Mouse (Mus musculus) liver, embryonic 16.5 days (tissue): ENCODE results near the gene Olfr129. TPM values are rescaled to one million over a fixed set of nuclear protein-coding genes. Genes with fewer than 3 reads are reported as not detected.

Experiments
- ATAC-seq: fragments of 200-750 bp; cut with Nextera tagmentation; 2 replicates; pipeline ENCODE4 v1.8.0; 2017; ENCODE audit warnings: low read depth, mild to moderate bottlenecking, moderate number of reproducible peaks, moderate library complexity
- H3K27ac ChIP-seq: fragments of 300-500 bp; sonication (generic); 2 replicates; pipeline ENCODE4 v1.5.1; 2014; ENCODE audit warnings: mild to moderate bottlenecking, low read length
- H3K27me3 ChIP-seq: fragments of 300-500 bp; sonication (generic); 2 replicates; pipeline ENCODE4 v1.6.1; 2014; ENCODE audit warnings: low read depth, low read length, mixed read lengths; ENCODE audit not compliant: control insufficient read depth, insufficient read depth
- H3K36me3 ChIP-seq: fragments of 300-500 bp; sonication (generic); 2 replicates; pipeline ENCODE4 v1.6.1; 2014; ENCODE audit warnings: mild to moderate bottlenecking; ENCODE audit not compliant: control insufficient read depth, insufficient read depth
- H3K4me1 ChIP-seq: fragments of 300-500 bp; sonication (generic); 2 replicates; pipeline ENCODE4 v1.6.1; 2014; ENCODE audit warnings: low read depth, low read length, mixed read lengths; ENCODE audit not compliant: control insufficient read depth
- H3K4me2 ChIP-seq: fragments of 300-500 bp; sonication (generic); 2 replicates; pipeline ENCODE4 v1.6.1; 2014; ENCODE audit warnings: low read depth, low read length, mixed read lengths
- H3K4me3 ChIP-seq: fragments of 300-500 bp; sonication (generic); 2 replicates; pipeline ENCODE4 v1.5.1; 2014; ENCODE audit warnings: low read depth, mild to moderate bottlenecking, low read length
- H3K9ac ChIP-seq: fragments of 300-500 bp; sonication (generic); 2 replicates; pipeline ENCODE4 v1.6.1; 2014; ENCODE audit warnings: low read depth, low read length
- H3K9me3 ChIP-seq: fragments of 300-500 bp; sonication (generic); replicated peaks from 2 replicates; pipeline ENCODE4 v1.6.1; 2016; ENCODE audit warnings: low read length; ENCODE audit not compliant: control insufficient read depth
- WGBS: fragments of 180-500 bp; shearing (Covaris S2); extraction: QIAGEN DNeasy Blood & Tissue Kit; methylation state at CpG from one replicate; pipeline ENCODE4 v1.1.7; 2014; ENCODE audit not compliant: insufficient replicate concordance; 5-methylcytosine and 5-hydroxymethylcytosine counted together
- polyA plus RNA-seq: library from polyadenylated mRNA; unstranded; fragments of >200 nt; fragmentation: Nextera tagmentation; extraction: Ambion mirVana; gene quantifications from 2 replicates; pipeline ENCODE4 v1.2.1, GENCODE M21; 2015

Gene Olfr129
- not detected in 2 replicates for polyA plus RNA-seq

DNA sequence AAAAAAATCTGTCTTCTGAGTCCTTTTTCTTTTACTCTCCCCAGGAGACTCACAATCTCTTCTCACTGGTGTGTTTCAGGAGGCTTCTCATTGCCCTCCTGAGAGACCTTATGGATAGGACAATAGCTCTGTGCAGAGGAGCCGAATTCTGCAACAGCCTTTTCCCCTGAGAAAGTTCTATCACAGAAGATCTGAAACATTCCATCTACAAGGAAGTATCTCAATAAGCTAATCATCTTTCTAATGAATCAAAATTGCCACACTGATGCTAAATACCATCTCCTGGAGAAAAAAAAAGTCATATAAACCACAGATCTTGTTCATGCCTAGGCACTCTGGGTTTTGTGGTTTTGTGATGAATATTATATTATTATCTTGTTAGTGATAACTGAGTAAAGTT, at the start of gene Olfr129:
Olfr129 (minus strand) TSS at position 101 of the 400 bp plus-strand sequence.
- Histone ChIP-seq H3K4me3 (no peak within 1 kb of the TSS), H3K4me1 (no peaks in the 10 kb centered on the region), H3K36me3 (no peaks in the 10 kb centered on the region), H3K27ac (no peak within 1 kb of the TSS), H3K27me3 (no peaks in the 10 kb centered on the region), H3K9me3 (no peaks in the 10 kb centered on the region), H3K9ac (no peak within 1 kb of the TSS), H3K4me2 (no peak within 1 kb of the TSS)
- WGBS: 34% methylated on average over 1 of the region's 1 CpGs
- no peak for ATAC-seq

- no peak within 1 kb of the TSS for H3K4me3 ChIP-seq
- H3K4me2 ChIP-seq: no peak within 1 kb of the TSS
- no peaks in the 10 kb centered on the region for H3K4me1 ChIP-seq
- H3K27me3 ChIP-seq: no peaks in the 10 kb centered on the region
- no peak within 1 kb of the TSS for H3K9ac ChIP-seq
- no peaks in the 10 kb centered on the region for H3K36me3 ChIP-seq
- ATAC-seq: no peak
- no peak within 1 kb of the TSS for H3K27ac ChIP-seq
- H3K9me3 ChIP-seq: no peaks in the 10 kb centered on the region
These were observed 28.7 kb upstream of the Olfr129 start, which contains the start of gene Olfr131 for GRCm38 (mm10) chr17:38088593-38088992. TSS of gene Olfr131 (minus strand) at chr17:38088693.

- no peak overlapping the region for H3K9ac ChIP-seq
- no peak overlapping the region for H3K4me2 ChIP-seq
- no peak overlapping the region for H3K4me3 ChIP-seq
- no peaks in the 10 kb centered on the region for H3K27me3 ChIP-seq
- no peaks in the 10 kb centered on the region for H3K9me3 ChIP-seq
- ATAC-seq: no peak
- H3K27ac ChIP-seq: no peak overlapping the region
- WGBS: 73% methylated on average over 4 of the region's 4 CpGs
- no peaks in the 10 kb centered on the region for H3K4me1 ChIP-seq
- H3K36me3 ChIP-seq: no peaks in the 10 kb centered on the region
These were observed 22.5 kb upstream of the Olfr129 start for GRCm38 (mm10) chr17:38082364-38082763.

DNA sequence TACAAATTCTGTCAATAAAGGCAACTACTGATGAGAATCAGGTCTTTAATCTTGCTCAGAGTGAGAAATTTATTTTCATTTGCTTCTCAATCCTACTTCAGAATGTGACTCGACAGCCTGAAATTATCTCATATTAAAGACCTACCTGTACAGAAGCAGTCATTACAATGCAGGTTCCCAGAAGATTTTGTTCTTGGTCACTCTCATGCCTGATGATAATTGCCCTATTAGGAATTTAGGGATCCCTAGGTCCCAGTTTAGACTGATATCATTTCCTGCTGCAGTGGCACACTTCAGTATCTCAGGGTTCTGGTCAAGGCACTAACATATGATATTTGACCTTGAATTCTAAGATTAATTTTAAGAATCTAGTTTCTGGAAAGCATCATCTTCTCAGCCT, 3.7 kb upstream of the Olfr129 start, which contains the start of gene Olfr130:
Olfr130 (plus strand) TSS at position 301 of the 400 bp plus-strand sequence.
- no peak for ATAC-seq
- H3K4me1 ChIP-seq: no peaks in the 10 kb centered on the region
- no peak within 1 kb of the TSS for H3K27ac ChIP-seq
- H3K9me3 ChIP-seq: no peaks in the 10 kb centered on the region
- H3K36me3 ChIP-seq: no peaks in the 10 kb centered on the region
- H3K9ac ChIP-seq: no peak within 1 kb of the TSS
- H3K4me3 ChIP-seq: no peak within 1 kb of the TSS
- H3K4me2 ChIP-seq: no peak within 1 kb of the TSS
- 69% methylated on average over 1 of the region's 1 CpGs for WGBS
- no peaks in the 10 kb centered on the region for H3K27me3 ChIP-seq

DNA sequence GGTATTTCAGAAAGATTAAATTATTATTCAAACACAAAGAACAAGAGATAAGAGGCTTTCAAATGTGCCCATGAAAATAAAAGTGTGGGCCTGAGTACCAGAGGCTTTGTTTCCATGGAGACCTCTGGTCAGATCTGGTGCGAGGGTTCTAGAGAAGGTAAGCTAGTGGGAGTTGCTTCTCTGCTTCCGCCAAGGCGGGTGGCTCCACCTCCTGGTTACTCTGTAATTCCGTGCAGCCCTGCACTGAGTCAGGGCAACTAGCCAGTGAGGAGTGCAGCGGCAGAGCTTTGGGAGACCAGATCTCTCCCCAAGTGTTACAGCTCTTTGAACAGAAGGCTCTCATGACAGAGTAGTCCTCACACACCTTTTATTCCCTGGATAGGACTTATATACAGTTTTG, 33.6 kb downstream of the Olfr129 start:
- Histone ChIP-seq H3K4me1 (no peaks in the 10 kb centered on the region), H3K27me3 (no peaks in the 10 kb centered on the region), H3K27ac (no peak overlapping the region), H3K4me2 (no peak overlapping the region), H3K4me3 (no peak overlapping the region), H3K9me3 (no peaks in the 10 kb centered on the region), H3K9ac (no peak overlapping the region), H3K36me3 (no peaks in the 10 kb centered on the region)
- 28% methylated on average over 5 of the region's 5 CpGs for WGBS
- ATAC-seq: no peak

GRCm38 (mm10) chr17:38016341-38016740, 43.5 kb downstream of the Olfr129 start:
- no peaks in the 10 kb centered on the region for H3K27me3 ChIP-seq
- H3K4me2 ChIP-seq: no peak overlapping the region
- no peak overlapping the region for H3K9ac ChIP-seq
- WGBS: 50% methylated on average over 2 of the region's 2 CpGs
- no peaks in the 10 kb centered on the region for H3K36me3 ChIP-seq
- H3K4me3 ChIP-seq: no peak overlapping the region
- no peaks in the 10 kb centered on the region for H3K9me3 ChIP-seq
- ATAC-seq: no peak
- H3K27ac ChIP-seq: no peak overlapping the region
- H3K4me1 ChIP-seq: no peaks in the 10 kb centered on the region

- Histone ChIP-seq H3K9ac (no peak overlapping the region), H3K4me3 (no peak overlapping the region), H3K27ac (no peak overlapping the region), H3K4me1 (no peaks in the 10 kb centered on the region), H3K4me2 (no peak overlapping the region), H3K9me3 (no peaks in the 10 kb centered on the region), H3K36me3 (no peaks in the 10 kb centered on the region), H3K27me3 (no peaks in the 10 kb centered on the region)
- WGBS: 29% methylated on average over 2 of the region's 2 CpGs
- no peak for ATAC-seq
These were observed 54.9 kb downstream of the Olfr129 start for GRCm38 (mm10) chr17:38004996-38005395.

Other genes starting within 250 kb of the Olfr129 start
- not detected in 2 replicates for gene Olfr125, start 227.1 kb downstream of the Olfr129 start, polyA plus RNA-seq
- not detected in 2 replicates for gene Olfr126, start 212.6 kb downstream of the Olfr129 start, polyA plus RNA-seq
- not detected in 2 replicates for gene Olfr127, start 159.6 kb downstream of the Olfr129 start, polyA plus RNA-seq
- not detected in 2 replicates for gene Olfr128, start 139.5 kb downstream of the Olfr129 start, polyA plus RNA-seq
- not detected in 2 replicates for gene Olfr761, start 107.0 kb downstream of the Olfr129 start, polyA plus RNA-seq
- gene Olfr130, start 3.8 kb upstream of the Olfr129 start, polyA plus RNA-seq: not detected in 2 replicates
- gene Olfr131, start 28.6 kb upstream of the Olfr129 start, polyA plus RNA-seq: not detected in 2 replicates
- gene Olfr132, start 74.4 kb upstream of the Olfr129 start, polyA plus RNA-seq: not detected in 2 replicates
- not detected in 2 replicates for gene Olfr133, start 85.2 kb upstream of the Olfr129 start, polyA plus RNA-seq
- gene Olfr134, start 111.3 kb upstream of the Olfr129 start, polyA plus RNA-seq: not detected in 2 replicates
- not detected in 2 replicates for gene Olfr135, start 144.3 kb upstream of the Olfr129 start, polyA plus RNA-seq
- gene Olfr138, start 201.0 kb upstream of the Olfr129 start, polyA plus RNA-seq: not detected in 2 replicates
- not detected in 2 replicates for gene Olfr137, start 247.5 kb upstream of the Olfr129 start, polyA plus RNA-seq